Mouse (Mus musculus) CH12.LX (cell line): ENCODE data around the gene Snrk. TPM values are rescaled to one million over a fixed set of nuclear protein-coding genes. Genes with fewer than 3 reads are reported as not detected.

Experiments used
- DNase-seq: peaks from one replicate; pipeline ENCODE4 v3.0.0-alpha.2; 2013; ENCODE audit errors: extremely low read depth
- H3K27ac ChIP-seq: 2 replicates; pipeline ENCODE4 v1.5.1; 2012; ENCODE audit warnings: low read depth, mild to moderate bottlenecking, control low read depth, moderate library complexity; ENCODE audit not compliant: insufficient read depth
- H3K27me3 ChIP-seq: replicated peaks from 2 replicates; pipeline ENCODE3; 2012; ENCODE audit warnings: inconsistent platforms
- H3K36me3 ChIP-seq, 2 experiments: replicated peaks in 1 of 2; 2 replicates each; pipeline versions ENCODE3 to v1.6.1; 2012; ENCODE audit warnings: inconsistent platforms in 1 of 2, low read length in 1 of 2, mild to moderate bottlenecking in 1 of 2, mixed read lengths in 1 of 2, moderate library complexity in 1 of 2; ENCODE audit not compliant: control insufficient read depth in 1 of 2, insufficient read depth in 1 of 2
- H3K4me1 ChIP-seq, 2 experiments: 2 replicates each; pipeline ENCODE4 v1.6.1; 2012; ENCODE audit warnings: inconsistent platforms in 1 of 2, moderate library complexity in 1 of 2; ENCODE audit not compliant: insufficient read depth in 2 of 2, control insufficient read depth in 1 of 2
- H3K4me2 ChIP-seq: 2 replicates; pipeline ENCODE4 v1.6.1; 2012; ENCODE audit warnings: low read depth, mild to moderate bottlenecking, control low read depth; ENCODE audit not compliant: poor library complexity, insufficient read depth, severe bottlenecking
- H3K4me3 ChIP-seq, 3 experiments: fragments of 150-350 bp in 1 of 3; sonication (generic) in 1 of 3; replicated peaks in 1 of 3; 2 replicates each; pipeline versions ENCODE3 to v1.5.1; 2011 to 2012; ENCODE audit warnings: low read depth in 2 of 3, low read length in 2 of 3, mild to moderate bottlenecking in 2 of 3, moderate library complexity in 2 of 3, control low read depth in 1 of 3, improper control_type of control experiment in 1 of 3, inconsistent platforms in 1 of 3, mixed read lengths in 1 of 3; ENCODE audit not compliant: poor library complexity in 1 of 3
- H3K79me2 ChIP-seq: replicated peaks from 2 replicates; pipeline ENCODE4 v1.6.1; 2012; ENCODE audit warnings: mild to moderate bottlenecking, moderate library complexity; ENCODE audit not compliant: control insufficient read depth, poor library complexity, insufficient read depth, severe bottlenecking; ENCODE audit errors: extremely low read depth
- H3K9ac ChIP-seq: 2 replicates; pipeline ENCODE4 v1.6.1; 2012; ENCODE audit warnings: low read depth, mild to moderate bottlenecking, control low read depth, moderate library complexity; ENCODE audit not compliant: insufficient read depth
- H3K9me3 ChIP-seq: replicated peaks from 2 replicates; pipeline ENCODE3; 2012; ENCODE audit warnings: low read length, inconsistent platforms, mixed read lengths
- CHD1 ChIP-seq: IDR thresholded peaks from 2 replicates; pipeline ENCODE4 v1.6.1; 2012; ENCODE audit warnings: low read depth, low read length, improper control_type of control experiment, inconsistent platforms
- E2F4 ChIP-seq: IDR thresholded peaks from 2 replicates; pipeline ENCODE4 v1.6.1; 2011; ENCODE audit warnings: low read depth, low read length, improper control_type of control experiment; ENCODE audit not compliant: insufficient replicate concordance
- ELF1 ChIP-seq: IDR thresholded peaks from 2 replicates; pipeline ENCODE4 v1.6.1; 2014; ENCODE audit warnings: low read depth, mild to moderate bottlenecking, inconsistent platforms, low read length, improper control_type of control experiment
- EP300 ChIP-seq: IDR thresholded peaks from 2 replicates; pipeline ENCODE4 v1.6.1; 2011; ENCODE audit warnings: low read length, improper control_type of control experiment
- ETS1 ChIP-seq: conservative IDR thresholded peaks from 2 replicates; pipeline ENCODE4 v1.6.1; 2012; ENCODE audit warnings: low read depth, mild to moderate bottlenecking, inconsistent platforms, low read length, improper control_type of control experiment, moderate library complexity
- HCFC1 ChIP-seq: IDR thresholded peaks from 2 replicates; pipeline ENCODE4 v1.6.1; 2012; ENCODE audit warnings: low read depth, mild to moderate bottlenecking, inconsistent platforms, low read length, improper control_type of control experiment
- JUND ChIP-seq: conservative IDR thresholded peaks from 2 replicates; pipeline ENCODE4 v1.6.1; 2011; ENCODE audit warnings: low read depth, low read length, improper control_type of control experiment
- KAT2A ChIP-seq: IDR thresholded peaks from 2 replicates; pipeline ENCODE4 v1.6.1; 2012; ENCODE audit warnings: low read length, improper control_type of control experiment, inconsistent platforms; ENCODE audit not compliant: insufficient replicate concordance
- MAX ChIP-seq: IDR thresholded peaks from 2 replicates; pipeline ENCODE4 v1.6.1; 2011; ENCODE audit warnings: low read length, improper control_type of control experiment
- NRF1 ChIP-seq: IDR thresholded peaks from 2 replicates; pipeline ENCODE4 v1.6.1; 2014; ENCODE audit warnings: low read depth, mild to moderate bottlenecking, inconsistent platforms, low read length, improper control_type of control experiment, moderate library complexity
- PAX5 ChIP-seq: IDR thresholded peaks from 2 replicates; pipeline ENCODE4 v1.6.1; 2012; ENCODE audit warnings: low read length, inconsistent platforms, mixed read lengths
- RAD21 ChIP-seq: IDR thresholded peaks from 2 replicates; pipeline ENCODE4 v1.6.1; 2011; ENCODE audit warnings: low read depth, mild to moderate bottlenecking, low read length, improper control_type of control experiment, moderate library complexity
- TCF12 ChIP-seq: IDR thresholded peaks from 2 replicates; pipeline ENCODE4 v1.6.1; 2014; ENCODE audit warnings: low read depth, mild to moderate bottlenecking, inconsistent platforms, low read length, improper control_type of control experiment
- USF1 ChIP-seq: IDR thresholded peaks from 2 replicates; pipeline ENCODE4 v1.6.1; 2014; ENCODE audit warnings: low read depth, mild to moderate bottlenecking, inconsistent platforms, low read length, improper control_type of control experiment
- USF2 ChIP-seq: conservative IDR thresholded peaks from 2 replicates; pipeline ENCODE4 v1.6.1; 2011; ENCODE audit warnings: low read depth, low read length, improper control_type of control experiment
- ZC3H11A ChIP-seq: IDR thresholded peaks from 2 replicates; pipeline ENCODE4 v1.6.1; 2012; ENCODE audit warnings: low read depth, mild to moderate bottlenecking, inconsistent platforms, low read length, improper control_type of control experiment
- ZKSCAN1 ChIP-seq: IDR thresholded peaks from 2 replicates; pipeline ENCODE4 v1.6.1; 2012; ENCODE audit warnings: low read depth, inconsistent platforms, low read length, improper control_type of control experiment, borderline replicate concordance
- ZMIZ1 ChIP-seq: IDR thresholded peaks from 2 replicates; pipeline ENCODE4 v1.6.1; 2012; ENCODE audit warnings: low read depth, mild to moderate bottlenecking, inconsistent platforms, low read length, improper control_type of control experiment
- ZNF384 ChIP-seq: IDR thresholded peaks from 2 replicates; pipeline ENCODE4 v1.6.1; 2012; ENCODE audit warnings: low read depth, low read length, improper control_type of control experiment, inconsistent platforms
- dilution Hi-C: fragments of 300-500 bp; cut with MboI; formaldehyde crosslinking; loops from 2 replicates; pipeline ENCODE4 v1.14.3; 2020; ENCODE audit warnings: low sequenced_read_pairs; ENCODE audit not compliant: extremely low pct_unique_long_range_greater_than_20kb, extremely low pct_ligation_motif_present
- in situ Hi-C: fragments of 300-500 bp; cut with MboI; formaldehyde crosslinking; loops from 3 replicates; pipeline ENCODE4 v1.14.3; 2019; ENCODE audit warnings: low sequenced_read_pairs, low pct_ligation_motif_present, low pct_unique_long_range_greater_than_20kb, mixed read lengths
- polyA plus RNA-seq: library from polyadenylated mRNA; unstranded; fragments of >175 nt; gene quantifications from 2 replicates; pipeline ENCODE4 v1.2.1, GENCODE M21; 2012; ENCODE audit warnings: low read depth; ENCODE audit not compliant: insufficient read length
- total RNA-seq, 2 experiments: library from RNA; depleted of rRNA; stranded (reverse); fragments of 300-350 nt in 1 of 2; fragments of >200 nt in 1 of 2; gene quantifications; 2 replicates each; pipeline ENCODE4 v1.2.3; 2012 to 2014

Snrk gene
- total and polyA plus RNA-seq, 3 experiments: 6.1 to 13.1 (median 7.0) TPM

DNA sequence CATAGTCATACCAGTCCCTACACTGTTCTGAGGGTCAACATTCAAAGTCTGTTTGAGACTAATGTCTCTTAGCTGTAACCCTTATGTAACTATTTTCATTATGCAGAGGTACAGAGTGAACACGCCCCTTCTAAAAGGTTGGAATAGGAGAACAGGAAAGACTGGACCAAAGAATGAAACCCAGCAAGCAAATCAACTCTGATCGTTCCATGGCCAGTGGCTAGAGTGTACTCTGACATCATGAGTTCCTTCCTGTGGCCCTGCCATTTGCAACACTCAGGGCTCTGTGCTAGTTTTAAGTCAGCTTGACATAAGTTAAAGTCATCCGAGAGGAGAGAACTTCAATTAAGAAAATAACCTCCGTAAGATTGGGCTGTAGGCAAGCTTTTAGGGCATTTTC, 35.0 kb downstream of the Snrk start:
- Histone ChIP-seq H3K4me1 (peaks cover 0 to 7% of the 10 kb centered on the region in 2 experiments; a peak in 2 of 4 replicates), H3K27me3 (no peaks in the 10 kb centered on the region)
- no peak for TF ChIP-seq ETS1
- TF ChIP-seq NRF1: no peak
- TF ChIP-seq ZC3H11A: no peak
- TF ChIP-seq EP300: no peak
- TF ChIP-seq TCF12: no peak
- no peak for TF ChIP-seq E2F4
- no peak for TF ChIP-seq MAX
- TF ChIP-seq KAT2A: no peak
- TF ChIP-seq HCFC1: no peak
- no peak for TF ChIP-seq USF2
- no peak for TF ChIP-seq ZNF384
- TF ChIP-seq USF1: no peak
- TF ChIP-seq RAD21: no peak
- TF ChIP-seq ZMIZ1: no peak
- no peak for TF ChIP-seq CHD1
- TF ChIP-seq PAX5: no peak
- TF ChIP-seq ELF1: no peak
- no peak for TF ChIP-seq ZKSCAN1
- TF ChIP-seq JUND: no peak
- TF ChIP-seq, all 38 proteins: peak for 0
- H3K4me3 ChIP-seq: no peak overlapping the region
- no peak overlapping the region for H3K9ac ChIP-seq
- in situ Hi-C loops (no loop called here), dilution Hi-C loops (no loop called here)
- no peak overlapping the region for H3K27ac ChIP-seq
- H3K79me2 ChIP-seq: no peaks in the 10 kb centered on the region; the same call in 1 of the 2 replicates
- H3K9me3 ChIP-seq: peaks cover 4% of the 10 kb centered on the region
- DNase-seq: no peak
- H3K4me2 ChIP-seq: no peak overlapping the region
- peaks cover 6 to 11% of the 10 kb centered on the region in 2 experiments for H3K36me3 ChIP-seq

- Histone ChIP-seq H3K79me2 (no peaks in the 10 kb centered on the region; the same call in 1 of the 2 replicates), H3K27me3 (no peaks in the 10 kb centered on the region), H3K27ac (no peak overlapping the region)
- in situ Hi-C loops (no loop called here), dilution Hi-C loops (no loop called here)
- no peak for TF ChIP-seq ZNF384
- no peak for TF ChIP-seq ZMIZ1
- TF ChIP-seq, all 38 proteins: peak for 0
- DNase-seq: no peak
- Histone ChIP-seq H3K36me3 (peaks cover 8 to 15% of the 10 kb centered on the region in 2 experiments), H3K9me3 (peaks cover 4% of the 10 kb centered on the region), H3K9ac (no peak overlapping the region), H3K4me1 (peaks cover 0 to 7% of the 10 kb centered on the region in 2 experiments; a peak in 2 of 4 replicates), H3K4me2 (no peak overlapping the region), H3K4me3 (no peak overlapping the region)
Observed at GRCm38 (mm10) chr9:122152501-122152900, 35.4 kb downstream of the Snrk start.
